Mouse (Mus musculus) gastrocnemius, adult 2 months (tissue): ENCODE measurements around the gene Itsn2. TPM values are rescaled to one million over a fixed set of nuclear protein-coding genes. Genes with fewer than 3 reads are reported as not detected.

Source experiments
- DNase-seq: peaks from one replicate; pipeline ENCODE4 v3.0.0; 2022
- H3K27ac ChIP-seq: fragments of 200-600 bp; 2 replicates; pipeline ENCODE4 v1.8.1; 2022; ENCODE audit warnings: mild to moderate bottlenecking
- H3K4me3 ChIP-seq: fragments of 200-600 bp; 2 replicates; pipeline ENCODE4 v1.8.1; 2022; ENCODE audit warnings: mild to moderate bottlenecking, moderate library complexity
- CTCF ChIP-seq: fragments of 200-600 bp; IDR thresholded peaks from 2 replicates; pipeline ENCODE4 v1.8.1; 2022; ENCODE audit warnings: antibody characterized with exemption, mild to moderate bottlenecking, moderate library complexity
- intact Hi-C: fragments of 180-260 bp; cut with DNase I; formaldehyde crosslinking; loops from one replicate; pipeline ENCODE4 v1.15.1; 2025
- total RNA-seq, 2 experiments: library from RNA; stranded (reverse); gene quantifications; 2 replicates each; pipeline ENCODE4 v1.2.3; 2021

Gene Itsn2
- total RNA-seq, 2 experiments from 2014 or later: 22.8 to 27.0 TPM

DNA sequence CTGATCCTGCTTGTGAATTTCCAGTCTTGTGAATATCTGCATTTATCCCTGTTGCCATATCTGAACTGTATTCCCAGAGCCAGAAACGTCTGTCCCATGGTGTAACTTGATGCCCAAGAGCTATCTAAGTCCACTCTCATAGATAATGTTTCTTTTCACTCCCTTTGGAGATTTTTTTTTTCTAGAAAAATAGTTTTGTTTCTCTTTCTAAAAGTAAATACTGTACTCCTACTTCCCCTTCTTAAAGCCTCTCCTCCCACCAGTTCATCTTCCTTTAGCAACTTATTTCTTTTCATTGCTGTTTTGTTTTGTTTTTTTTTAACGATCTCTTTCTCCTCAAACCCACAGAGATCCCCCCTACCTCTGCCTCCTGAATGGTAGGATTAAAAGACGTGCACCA, 14.2 kb downstream of the Itsn2 start:
- intact Hi-C loops: no loop called here
- no peak for DNase-seq
- Histone ChIP-seq H3K27ac (no peak overlapping the region), H3K4me3 (no peak overlapping the region)
- TF ChIP-seq CTCF: no peak

GRCm38 (mm10) chr12:4614722-4615121, 22.3 kb downstream of the Itsn2 start:
- DNase-seq: no peak
- Histone ChIP-seq H3K27ac (no peak overlapping the region), H3K4me3 (no peak overlapping the region)
- TF ChIP-seq CTCF: no peak
- intact Hi-C loops: no loop called here

DNA sequence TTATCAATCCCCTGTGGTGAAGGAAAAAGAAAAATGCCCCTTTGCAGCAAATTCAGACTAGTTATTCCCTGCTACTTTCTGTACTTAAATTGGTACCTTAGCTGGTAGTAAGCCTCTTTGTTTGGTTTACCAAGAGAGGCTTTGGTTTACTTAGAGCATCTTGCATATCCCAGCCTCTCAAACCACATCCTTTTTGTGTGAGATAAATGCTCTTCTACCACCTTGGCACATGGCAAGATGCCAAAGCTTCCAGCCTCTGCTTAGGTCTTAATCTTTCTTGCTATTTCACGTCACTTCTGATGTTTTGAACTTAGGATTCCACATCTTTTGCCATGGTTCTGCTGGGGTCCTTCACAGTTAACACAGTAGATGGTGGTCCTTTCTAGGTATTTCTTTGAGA, 31.8 kb downstream of the Itsn2 start:
- intact Hi-C loops: no loop called here
- DNase-seq: no peak
- TF ChIP-seq CTCF: no peak

GRCm38 (mm10) chr12:4632957-4633356, 40.5 kb downstream of the Itsn2 start:
- intact Hi-C loops: no loop called here
- no peak for TF ChIP-seq CTCF
- DNase-seq: no peak
- Histone ChIP-seq H3K27ac (no peak overlapping the region), H3K4me3 (no peak overlapping the region)

More for the DNA sequence above, 31.8 kb downstream of the Itsn2 start:
- Histone ChIP-seq H3K27ac (no peak overlapping the region), H3K4me3 (no peak overlapping the region)

- Histone ChIP-seq H3K27ac (no peak overlapping the region), H3K4me3 (no peak overlapping the region)
- peak; percentile 30; the same call in 1 of the 2 replicates for TF ChIP-seq CTCF
- intact Hi-C loops: no loop called here
- no peak for DNase-seq
These were observed 46.0 kb downstream of the Itsn2 start for GRCm38 (mm10) chr12:4638438-4638837.

- TF ChIP-seq CTCF: no peak
- no peak for DNase-seq
- intact Hi-C loops: no loop called here
- Histone ChIP-seq H3K27ac (no peak overlapping the region), H3K4me3 (no peak overlapping the region)
These were observed 48.3 kb downstream of the Itsn2 start for GRCm38 (mm10) chr12:4640737-4641136.

GRCm38 (mm10) chr12:4656813-4657212, 64.4 kb downstream of the Itsn2 start:
- Histone ChIP-seq H3K4me3 (no peak overlapping the region), H3K27ac (no peak overlapping the region)
- intact Hi-C loops: loop anchor here (10.0 kb wide), 1 partner anchor 318 kb away; no protein-coding TSS in a partner anchor
- no peak for DNase-seq
- no peak for TF ChIP-seq CTCF

DNA sequence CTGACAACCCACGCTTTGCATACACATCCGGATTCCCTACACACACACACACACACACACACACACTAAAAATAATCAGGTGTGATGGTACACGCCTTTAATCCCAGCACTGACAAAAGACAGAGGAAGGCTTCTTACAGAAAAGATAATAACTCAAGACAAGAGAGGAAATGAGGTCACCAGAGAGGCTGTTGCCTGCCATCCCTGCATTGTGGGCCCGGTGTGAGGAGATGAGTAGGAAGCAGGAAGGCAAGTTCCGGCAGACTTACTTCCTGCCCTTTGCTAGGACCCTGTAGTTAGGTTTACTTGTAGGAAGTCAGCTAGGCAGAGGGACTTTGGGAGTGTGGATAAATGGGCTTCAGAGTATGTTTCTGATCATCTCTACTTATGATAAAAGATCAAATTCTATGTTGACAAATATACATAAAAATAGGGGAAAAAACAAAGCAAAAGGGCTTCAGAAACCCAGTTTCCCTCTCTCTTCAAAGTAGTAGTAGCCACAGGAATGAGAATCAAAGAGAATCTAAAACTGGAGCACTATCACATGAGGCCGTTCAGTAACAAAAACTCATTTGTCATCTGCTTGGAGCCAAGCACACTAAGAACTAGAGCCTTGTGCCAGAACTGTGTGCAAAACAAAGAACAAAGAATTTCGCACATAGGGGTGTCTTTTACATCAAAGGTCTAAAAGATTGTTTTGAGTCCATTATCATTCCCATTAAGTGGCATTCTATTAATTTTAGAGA, 72.7 kb downstream of the Itsn2 start:
- no peak overlapping the region for H3K27ac ChIP-seq
- H3K4me3 ChIP-seq: no peak overlapping the region
- DNase-seq: no peak
- intact Hi-C loops: no loop called here
- no peak for TF ChIP-seq CTCF

DNA sequence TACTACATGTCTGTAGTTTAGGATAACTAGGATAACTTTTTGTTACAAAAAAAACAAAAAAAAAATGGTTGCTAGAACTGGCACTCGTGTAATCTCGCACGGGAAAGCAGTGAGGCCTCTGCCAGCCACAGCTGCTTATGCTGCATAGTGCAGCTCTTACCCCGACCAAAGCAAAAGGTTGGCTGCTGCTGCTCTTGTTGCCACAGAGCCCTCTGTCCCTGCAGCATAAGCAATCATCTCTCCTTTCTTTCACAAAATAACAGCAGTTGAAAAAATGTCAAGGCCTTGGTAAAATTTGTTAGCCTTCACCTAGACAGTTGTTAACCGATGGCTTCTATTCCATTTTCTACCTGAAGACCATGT, 73.2 kb downstream of the Itsn2 start:
- no peak overlapping the region for H3K27ac ChIP-seq
- no peak for TF ChIP-seq CTCF
- no peak overlapping the region for H3K4me3 ChIP-seq
- DNase-seq: no peak
- intact Hi-C loops: no loop called here

GRCm38 (mm10) chr12:4676336-4676735, 83.9 kb downstream of the Itsn2 start:
- no peak overlapping the region for H3K27ac ChIP-seq
- DNase-seq: no peak
- no peak for TF ChIP-seq CTCF
- intact Hi-C loops: loop anchor here (10.0 kb wide), 1 partner anchor 88 kb away; the partner anchor contains the start of genes Fam228b and Pfn4
- H3K4me3 ChIP-seq: no peak overlapping the region

- H3K4me3 ChIP-seq: no peak overlapping the region
- no peak for TF ChIP-seq CTCF
- intact Hi-C loops: loop anchor here (10.0 kb wide), 1 partner anchor 85 kb away; the partner anchor contains the start of genes Fam228b and Pfn4
- DNase-seq: no peak
- no peak overlapping the region for H3K27ac ChIP-seq
These were observed 87.5 kb downstream of the Itsn2 start for GRCm38 (mm10) chr12:4679971-4680370.

GRCm38 (mm10) chr12:4685441-4685840, 93.0 kb downstream of the Itsn2 start:
- TF ChIP-seq CTCF: no peak
- Histone ChIP-seq H3K27ac (no peak overlapping the region), H3K4me3 (no peak overlapping the region)
- no peak for DNase-seq
- intact Hi-C loops: no loop called here

DNA sequence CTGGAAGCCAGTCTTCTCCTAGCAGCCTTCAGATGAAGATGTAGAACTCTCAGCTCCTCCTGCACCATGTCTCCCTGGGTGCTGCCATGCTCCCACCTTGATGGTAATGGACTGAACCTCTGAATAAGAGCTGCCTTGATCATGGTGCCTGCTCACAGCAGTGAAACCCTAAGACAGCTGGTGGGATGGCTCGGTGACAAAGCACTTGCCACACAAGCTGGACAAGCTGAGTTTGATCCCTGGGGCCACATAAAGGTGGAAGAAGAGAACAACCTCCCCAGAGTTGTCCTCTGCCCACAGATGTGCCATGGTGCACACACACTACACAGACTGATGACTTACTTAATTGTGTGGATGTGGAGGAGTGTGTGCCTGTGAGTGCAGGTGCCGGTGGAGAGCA, 95.9 kb downstream of the Itsn2 start:
- intact Hi-C loops: no loop called here
- Histone ChIP-seq H3K4me3 (no peak overlapping the region), H3K27ac (no peak overlapping the region)
- no peak for TF ChIP-seq CTCF
- no peak for DNase-seq

DNA sequence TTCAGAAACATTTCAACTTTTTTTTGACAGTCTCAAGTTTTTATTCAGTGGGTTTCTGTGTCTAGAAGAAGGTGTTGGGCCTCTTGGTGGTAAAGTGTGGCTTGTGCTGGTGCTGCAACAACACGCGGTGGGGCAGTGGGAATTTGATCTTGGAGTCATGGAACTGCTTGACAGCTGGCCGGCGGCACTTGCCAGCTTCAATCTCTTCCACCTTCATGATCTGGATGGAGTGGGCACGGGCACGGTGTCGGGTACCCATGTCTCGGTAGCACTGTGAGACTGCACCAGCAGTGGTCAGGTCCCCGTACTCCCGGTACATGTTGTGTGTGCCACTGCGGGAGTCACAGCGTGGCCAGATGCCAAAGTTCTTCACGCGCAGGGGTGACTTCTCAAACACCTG, 96.9 kb downstream of the Itsn2 start:
- Histone ChIP-seq H3K27ac (no peak overlapping the region), H3K4me3 (no peak overlapping the region)
- DNase-seq: peak; percentile 51
- TF ChIP-seq CTCF: no peak
- intact Hi-C loops: no loop called here
